Comparison of ENCODE assay signal across 8 mouse cellular contexts in genomic region chr15:84924781-84925315, GRCm38 (mm10). TPM values are rescaled to one million over a fixed set of nuclear protein-coding genes. Genes with fewer than 3 reads are reported as not detected.
DNase-seq lines count a peak whose midpoint lies in the region; ATAC-seq lines count a peak whose summit lies in the region.

No protein-coding gene starts in this region.

- no peaks in the 10 kb centered on the region for H3K27me3 ChIP-seq in forebrain, embryonic 10.5 days (ENCODE audit: poor library complexity, severe bottlenecking)
- no peaks in the 10 kb centered on the region for H3K27me3 ChIP-seq in stomach, embryonic 16.5 days (ENCODE audit: control insufficient read depth, insufficient read depth, low read length)

- no peaks in the 10 kb centered on the region for H3K9me3 ChIP-seq in forebrain, embryonic 10.5 days
- no peaks in the 10 kb centered on the region for H3K9me3 ChIP-seq in stomach, embryonic 16.5 days (replicated peaks; ENCODE audit: control insufficient read depth, low read length)

- DNase-seq in gastrocnemius, adult 18-20 months (ENCODE audit: low spot score), result peak; percentile 40
- DNase-seq in gastrocnemius, postnatal 10 days, result no peak
- peak; percentile 72 for DNase-seq in R1 (ENCODE audit: low read depth, low spot score)
- DNase-seq in forebrain, embryonic 10.5 days (ENCODE audit: extremely low spot score, low spot score), result no peak
- DNase-seq in kidney, adult 8-10 months, result peak; percentile 13 to 39
- DNase-seq in lung, postnatal 25 days (ENCODE audit: low spot score), result peak; percentile 67
- DNase-seq in T-cell, adult 2 months (ENCODE audit: low spot score), result no peak

- no peak for ATAC-seq in stomach, embryonic 16.5 days (ENCODE audit: insufficient read depth, low FRiP score)

- peak overlapping the region; percentile 79 for H3K4me2 ChIP-seq in stomach, embryonic 16.5 days (ENCODE audit: low read depth, low read length)

- H3K27ac ChIP-seq in forebrain, embryonic 10.5 days, result 0 out of 2 replicates have a peak overlapping the region, but pooled peaks have one; percentile 12
- H3K27ac ChIP-seq in stomach, embryonic 16.5 days (ENCODE audit: low read length), result peak overlapping the region; percentile 34; the same call in 1 of the 2 replicates

- peak overlapping the region; percentile 99 for H3K9ac ChIP-seq in stomach, embryonic 16.5 days (ENCODE audit: low read length)

- H3K4me3 ChIP-seq in forebrain, embryonic 10.5 days, result peak overlapping the region; percentile 99
- peak overlapping the region; percentile 98 for H3K4me3 ChIP-seq in stomach, embryonic 16.5 days (replicated peaks; ENCODE audit: low read length)

- 24% methylated on average over 9 of the region's 9 CpGs for WGBS in forebrain, embryonic 10.5 days
- 9% methylated on average over 9 of the region's 9 CpGs for WGBS in stomach, embryonic 16.5 days

- peaks cover 36% of the 10 kb centered on the region for H3K4me1 ChIP-seq in forebrain, embryonic 10.5 days
- H3K4me1 ChIP-seq in stomach, embryonic 16.5 days (ENCODE audit: control insufficient read depth, insufficient read depth, low read length), result peaks cover 13% of the 10 kb centered on the region

- peaks cover 48% of the 10 kb centered on the region for H3K36me3 ChIP-seq in forebrain, embryonic 10.5 days (replicated peaks)
- H3K36me3 ChIP-seq in stomach, embryonic 16.5 days (ENCODE audit: control insufficient read depth, insufficient read depth, low read length), result peaks cover 12% of the 10 kb centered on the region

RNA-seq across cellular contexts. Expression of gene Nup50, which starts 1.6 kb away (rescaled TPM):
- 10 to 100 TPM; 12.8 to 15.6 TPM for total RNA-seq in gastrocnemius, adult 18-20 months (2021)
- total RNA-seq in gastrocnemius, postnatal 10 days (2021), result 10 to 100 TPM; 14.5 to 17.9 TPM
- polyA plus RNA-seq in forebrain, embryonic 10.5 days (2016; fragmentation: Nextera tagmentation; extraction: Ambion mirVana), result 75.8 and 77.5 TPM in 2 replicates
- 31.8 and 32.4 TPM in 2 replicates for polyA plus RNA-seq in stomach, embryonic 16.5 days (2015; fragmentation: Nextera tagmentation; extraction: Ambion mirVana)

RNA-seq across cellular contexts. Expression of gene Gm29666, which starts 5.0 kb away (rescaled TPM):
- under 1 TPM; 0.09 to 0.14 TPM for total RNA-seq in gastrocnemius, adult 18-20 months (2021)
- under 1 TPM; 0.14 to 0.32 TPM for total RNA-seq in gastrocnemius, postnatal 10 days (2021)
- 1.1 and 1.3 TPM in 2 replicates for polyA plus RNA-seq in forebrain, embryonic 10.5 days (2016; fragmentation: Nextera tagmentation; extraction: Ambion mirVana)
- 0.49 and 0.65 TPM in 2 replicates for polyA plus RNA-seq in stomach, embryonic 16.5 days (2015; fragmentation: Nextera tagmentation; extraction: Ambion mirVana)

Comparison
In these comparisons a context has a peak if more than half of its experiments do, and no peak if none do; other contexts are left out.
1. DNase-seq: peak in gastrocnemius, adult 18-20 months (single experiment), R1 (single experiment), kidney, adult 8-10 months (2 of 2) and lung, postnatal 25 days (single experiment); none in gastrocnemius, postnatal 10 days (single experiment), forebrain, embryonic 10.5 days (single experiment) and T-cell, adult 2 months (single experiment).